Mouse (Mus musculus) right cerebral cortex, postnatal 25 days (tissue): ENCODE results near the gene Hist1h3g.
A peak's percentile ranks its signal among the peaks of the same experiment; 100 is the strongest.

Source experiments
- DNase-seq: peaks from one replicate; pipeline ENCODE4 v3.0.0; 2022

Hist1h3g gene

GRCm38 (mm10) chr13:23535137-23536075, at the start of gene Hist1h3g:
Gene Hist1h3g (plus strand): TSS chr13:23535422.
- DNase-seq: peak; percentile 87

GRCm38 (mm10) chr13:23488400-23489322, 46.6 kb upstream of the Hist1h3g start, which contains the start of gene Btn2a2:
Gene Btn2a2 (minus strand): TSS chr13:23488857.
- peak; percentile 64 for DNase-seq

- DNase-seq: no peak
These were observed 44.4 kb upstream of the Hist1h3g start for GRCm38 (mm10) chr13:23490863-23491262.

GRCm38 (mm10) chr13:23491263-23491662, 44.0 kb upstream of the Hist1h3g start:
- DNase-seq: no peak

DNA sequence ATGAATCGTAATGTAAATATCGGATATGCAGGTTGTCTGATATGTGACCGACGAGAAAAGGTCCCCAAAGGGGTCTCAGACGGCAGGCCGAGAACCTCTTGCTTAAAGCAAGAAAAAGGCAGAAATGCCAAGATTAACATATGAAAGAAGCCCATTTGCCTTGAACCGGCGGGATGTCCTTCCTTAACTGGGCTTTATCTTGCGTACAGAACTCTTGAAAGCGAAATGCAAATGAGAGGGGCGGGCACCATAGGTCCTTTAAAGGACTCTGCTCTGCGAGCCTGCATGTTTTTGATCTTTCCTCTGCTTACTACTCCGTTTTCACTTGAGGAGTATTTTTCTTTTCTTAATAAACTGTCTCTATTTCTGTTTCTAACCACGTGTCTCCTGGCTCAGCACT, 43.2 kb upstream of the Hist1h3g start:
- DNase-seq: no peak

DNA sequence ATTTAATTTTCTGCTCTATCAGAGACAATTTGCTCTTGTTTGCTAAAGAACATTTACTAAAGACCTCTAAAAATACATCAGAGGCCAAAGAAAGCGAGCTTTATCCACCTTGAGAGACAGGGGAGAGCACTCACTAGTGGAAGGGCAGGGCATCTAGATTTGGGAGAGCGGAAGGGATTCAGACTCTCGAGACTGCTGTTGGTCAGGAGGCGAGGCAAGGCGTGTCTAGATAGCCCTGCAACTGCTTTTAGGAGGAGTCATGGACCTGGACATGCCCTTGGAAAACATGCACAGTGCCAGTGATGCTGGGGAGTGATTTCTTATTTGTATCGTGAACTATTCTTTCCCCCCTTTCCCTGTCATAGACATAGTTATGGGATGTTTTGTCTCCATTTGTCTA, 39.7 kb upstream of the Hist1h3g start:
- no peak for DNase-seq

GRCm38 (mm10) chr13:23497656-23498321, 37.4 kb upstream of the Hist1h3g start:
- no peak for DNase-seq

DNA sequence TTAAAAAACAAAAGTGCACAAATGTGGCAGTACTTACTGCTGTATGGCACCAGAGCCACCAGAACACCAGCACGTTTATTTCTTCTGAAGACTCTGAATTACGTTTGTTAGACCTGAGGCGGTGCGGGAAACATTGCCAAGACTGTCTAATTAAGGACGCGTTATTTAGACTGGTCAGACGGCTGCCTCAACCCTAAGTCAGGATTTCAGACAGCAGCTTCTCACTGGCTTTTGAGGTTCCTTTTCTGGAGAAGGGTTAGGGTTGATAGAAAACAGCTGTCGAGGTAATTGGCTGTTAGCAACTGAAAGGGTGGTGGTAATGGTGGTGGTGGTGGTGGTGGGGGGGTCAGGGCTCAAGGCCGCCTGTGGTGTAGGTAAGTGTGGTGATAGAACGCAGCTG, 36.6 kb upstream of the Hist1h3g start:
- no peak for DNase-seq

GRCm38 (mm10) chr13:23499943-23500342, 35.3 kb upstream of the Hist1h3g start:
- DNase-seq: no peak

DNA sequence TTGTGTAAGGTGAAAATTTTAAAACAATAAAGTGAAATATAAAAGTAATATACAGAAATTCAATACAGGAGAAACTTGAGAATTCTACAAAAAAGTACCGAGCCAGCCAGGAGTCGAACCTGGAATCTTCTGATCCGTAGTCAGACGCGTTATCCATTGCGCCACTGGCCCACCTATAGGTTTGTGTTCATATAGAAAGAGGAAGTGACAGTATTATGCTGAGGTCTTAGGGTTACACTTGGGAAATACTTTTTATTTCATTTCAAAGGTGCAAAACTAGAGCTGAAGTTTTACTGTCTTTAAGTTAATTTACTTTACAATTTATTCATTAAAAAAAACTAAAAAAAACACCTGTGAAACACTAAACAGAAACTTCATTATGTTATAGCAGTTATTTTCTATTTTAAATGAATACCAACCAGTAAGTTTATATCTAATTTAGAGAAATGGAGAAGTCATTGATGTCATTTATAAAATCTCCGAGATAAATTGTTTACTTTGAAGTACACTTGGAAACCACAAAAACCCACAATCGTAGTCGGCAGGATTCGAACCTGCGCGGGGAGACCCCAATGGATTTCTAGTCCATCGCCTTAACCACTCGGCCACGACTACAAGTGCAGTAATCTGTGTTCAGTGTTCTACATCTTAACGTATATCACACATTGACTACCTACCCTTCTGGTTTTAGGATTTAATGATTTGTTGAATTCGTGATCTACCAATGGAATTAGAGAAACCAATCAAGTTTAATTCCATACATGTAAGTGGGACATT, 34.6 kb upstream of the Hist1h3g start:
- DNase-seq: peak; percentile 74

GRCm38 (mm10) chr13:23501511-23501910, 33.7 kb upstream of the Hist1h3g start:
- no peak for DNase-seq

DNA sequence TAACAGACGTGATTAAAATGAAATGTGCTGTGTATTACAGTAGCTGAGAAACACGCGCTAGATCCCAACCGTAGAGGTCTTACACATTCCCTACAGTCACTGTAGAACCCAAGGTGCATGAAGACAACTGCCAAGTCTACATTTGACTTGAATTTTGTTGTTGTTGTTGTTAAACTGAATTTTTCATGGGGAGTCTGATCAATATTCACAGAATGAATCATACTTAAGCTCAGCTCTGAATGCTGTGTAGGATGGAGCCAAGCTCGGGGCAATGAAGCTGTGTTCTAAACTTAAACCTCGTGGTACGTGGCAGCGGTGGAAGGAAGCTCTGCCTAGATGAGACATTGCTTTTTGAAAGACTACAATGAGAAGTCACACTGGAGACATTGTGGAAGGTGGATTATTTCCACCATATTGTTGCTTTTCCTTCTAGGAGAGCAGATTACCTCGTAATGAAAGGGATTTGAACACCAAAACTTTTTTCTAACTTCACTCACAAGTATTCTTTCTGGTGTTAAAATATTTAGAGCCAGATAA, 33.1 kb upstream of the Hist1h3g start:
- DNase-seq: no peak

GRCm38 (mm10) chr13:23502916-23503315, 32.3 kb upstream of the Hist1h3g start:
- DNase-seq: no peak

DNA sequence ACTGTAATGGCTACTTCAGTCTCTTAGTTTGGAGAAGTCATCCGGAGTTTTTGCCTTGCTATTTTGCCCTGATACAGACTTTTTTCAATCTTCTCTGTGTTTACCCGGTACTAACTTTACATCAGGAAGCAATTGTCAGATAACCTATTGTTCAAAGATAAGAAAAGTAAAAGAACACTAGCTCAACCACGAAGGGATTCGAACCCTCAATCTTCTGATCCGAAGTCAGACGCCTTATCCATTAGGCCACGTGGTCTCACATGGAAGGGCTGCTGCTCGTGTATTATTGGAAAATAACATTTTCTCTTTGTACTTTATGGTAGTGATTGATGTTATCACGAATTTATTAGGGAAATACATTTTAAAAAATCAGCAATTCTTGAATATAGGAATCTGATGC, 31.4 kb upstream of the Hist1h3g start:
- DNase-seq: no peak

- no peak for DNase-seq
These were observed 29.4 kb upstream of the Hist1h3g start for GRCm38 (mm10) chr13:23505662-23506345.

DNA sequence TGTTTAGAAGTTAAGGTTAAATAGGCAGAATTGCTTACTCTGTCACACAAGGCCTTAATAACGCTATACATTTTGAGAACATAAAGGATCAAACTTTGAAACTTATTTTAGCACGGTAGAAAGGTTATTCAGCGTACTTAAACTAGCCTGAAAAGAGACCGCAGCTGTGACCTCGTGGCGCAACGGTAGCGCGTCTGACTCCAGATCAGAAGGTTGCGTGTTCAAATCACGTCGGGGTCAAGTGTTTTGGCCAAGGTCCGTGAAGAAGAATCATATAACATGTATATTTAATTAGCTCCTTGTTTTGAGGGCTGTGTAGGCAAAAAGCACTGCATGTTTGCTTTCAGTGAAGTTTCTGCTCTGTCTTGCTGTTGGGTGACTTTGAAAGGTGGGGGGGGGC, 28.9 kb upstream of the Hist1h3g start:
- no peak for DNase-seq

- no peak for DNase-seq
These were observed 28.3 kb upstream of the Hist1h3g start for GRCm38 (mm10) chr13:23506819-23507515.

- no peak for DNase-seq
These were observed 25.1 kb upstream of the Hist1h3g start for GRCm38 (mm10) chr13:23510127-23510526.

- no peak for DNase-seq
These were observed 21.7 kb upstream of the Hist1h3g start for GRCm38 (mm10) chr13:23513517-23513916.

DNA sequence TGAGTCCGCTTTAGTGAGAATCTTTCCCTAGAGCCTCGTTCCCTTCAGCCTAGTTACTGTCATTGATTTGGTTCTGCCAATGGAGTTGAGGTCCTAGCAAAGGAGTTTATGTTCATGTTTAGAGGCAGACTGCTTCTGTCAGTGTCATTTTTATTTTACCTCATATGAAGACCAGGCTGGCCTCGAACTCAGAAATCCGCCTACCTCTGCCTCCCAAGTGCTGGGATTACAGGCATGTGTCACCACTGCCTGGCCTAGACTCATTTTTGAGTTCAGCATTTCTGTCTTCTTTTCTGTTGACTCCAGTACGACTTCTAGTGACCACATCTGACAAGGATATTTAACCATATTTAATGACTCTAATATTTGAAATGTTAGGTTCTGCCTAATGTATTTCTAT, 19.9 kb upstream of the Hist1h3g start:
- DNase-seq: no peak
